Mouse (Mus musculus) frontal cortex, postnatal 36 days (tissue): ENCODE data around the gene Nfkb1.

Experiments
- DNase-seq, 2 experiments: peaks; one replicate each; pipeline ENCODE4 v3.0.0; 2022; ENCODE audit warnings: low spot score in 2 of 2

The Nfkb1 gene

GRCm38 (mm10) chr3:135630430-135631095 is 60.8 kb downstream of the Nfkb1 start:
- peak; percentile 43 to 63 for DNase-seq

GRCm38 (mm10) chr3:135629830-135630355 is 61.5 kb downstream of the Nfkb1 start:
- no peak for DNase-seq

DNA sequence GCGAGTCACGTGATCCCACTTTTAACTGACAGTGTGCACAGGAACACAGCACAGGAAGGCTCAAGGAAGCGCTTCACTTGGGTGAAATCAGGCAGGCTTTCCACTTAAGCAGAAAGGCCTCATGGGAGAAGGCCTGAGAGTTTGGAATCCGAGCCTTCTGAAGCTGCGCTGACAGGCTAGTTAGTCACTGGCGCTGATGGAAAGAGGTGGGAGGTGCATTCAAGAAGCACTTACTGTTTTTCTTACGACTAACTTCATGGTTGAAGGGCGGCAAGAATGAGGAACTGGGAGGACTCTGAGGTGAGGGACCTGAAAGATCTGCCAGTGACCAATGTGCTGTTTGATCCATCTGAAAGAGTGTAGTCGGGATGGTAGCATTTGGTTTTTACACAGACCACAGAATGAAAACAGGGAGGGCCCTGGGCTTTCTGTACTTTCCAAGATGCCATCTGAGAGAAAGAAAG is 62.6 kb downstream of the Nfkb1 start:
- DNase-seq = no peak

GRCm38 (mm10) chr3:135628000-135628705 is 63.2 kb downstream of the Nfkb1 start:
- DNase-seq = no peak

DNA sequence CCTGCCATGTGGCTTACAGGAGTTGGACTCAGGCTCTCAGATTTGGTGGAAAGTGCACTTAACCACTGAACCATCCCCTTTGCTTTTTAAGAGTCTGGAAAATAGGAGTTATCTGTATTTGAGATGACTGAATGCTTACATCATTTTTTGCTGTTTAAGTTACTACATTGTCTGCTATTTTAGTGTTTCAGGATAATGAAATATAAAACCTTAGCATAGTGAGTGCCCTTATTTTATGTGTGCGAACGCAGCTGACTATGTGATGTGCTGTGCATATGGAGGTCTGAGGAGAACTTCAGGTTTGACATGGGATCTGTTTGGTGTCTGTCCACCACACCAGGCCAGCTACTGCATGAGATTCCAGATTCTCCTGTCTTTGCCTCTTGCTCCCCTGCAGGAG is 66.1 kb downstream of the Nfkb1 start:
- no peak for DNase-seq

GRCm38 (mm10) chr3:135616730-135617129 is 74.6 kb downstream of the Nfkb1 start:
- no peak for DNase-seq

DNA sequence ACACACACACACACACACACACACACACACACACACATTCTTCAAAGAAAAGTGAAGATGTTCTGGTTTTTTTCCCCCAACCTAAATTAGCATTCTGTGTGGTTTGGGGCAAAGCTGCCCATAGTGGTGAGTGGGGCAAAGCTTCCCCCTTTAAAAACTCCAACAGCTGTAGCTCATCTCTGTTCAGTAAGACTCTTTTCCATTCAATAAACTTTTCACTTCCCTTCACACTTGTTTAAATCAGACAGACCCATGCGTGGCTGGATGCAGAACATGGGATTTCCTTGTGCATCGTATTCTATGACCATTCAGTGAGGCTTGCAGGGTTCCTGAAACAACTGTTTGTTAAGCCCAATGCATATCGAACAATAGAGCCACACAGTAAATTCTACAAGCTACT is 77.0 kb downstream of the Nfkb1 start:
- DNase-seq = no peak

DNA sequence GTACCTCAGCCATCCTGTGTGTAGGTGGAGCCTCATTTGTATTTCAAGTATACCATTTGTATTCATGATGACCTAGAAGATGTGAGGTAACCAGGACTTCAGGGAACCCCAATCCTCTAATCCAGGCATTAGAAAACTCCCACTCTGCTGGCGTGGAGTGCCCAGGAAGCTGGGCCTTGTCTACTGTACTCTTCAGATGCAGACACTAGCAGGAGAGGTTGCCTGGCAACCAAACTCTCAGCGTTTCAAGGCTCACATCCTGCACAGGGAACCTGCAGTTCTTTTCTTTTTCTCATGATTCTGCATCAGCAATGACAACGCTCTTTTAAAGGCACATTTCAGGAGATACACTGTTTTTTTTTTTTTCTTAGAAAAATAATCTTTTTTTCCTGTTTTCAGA is 81.1 kb downstream of the Nfkb1 start:
- DNase-seq = peak; percentile 61 to 69

DNA sequence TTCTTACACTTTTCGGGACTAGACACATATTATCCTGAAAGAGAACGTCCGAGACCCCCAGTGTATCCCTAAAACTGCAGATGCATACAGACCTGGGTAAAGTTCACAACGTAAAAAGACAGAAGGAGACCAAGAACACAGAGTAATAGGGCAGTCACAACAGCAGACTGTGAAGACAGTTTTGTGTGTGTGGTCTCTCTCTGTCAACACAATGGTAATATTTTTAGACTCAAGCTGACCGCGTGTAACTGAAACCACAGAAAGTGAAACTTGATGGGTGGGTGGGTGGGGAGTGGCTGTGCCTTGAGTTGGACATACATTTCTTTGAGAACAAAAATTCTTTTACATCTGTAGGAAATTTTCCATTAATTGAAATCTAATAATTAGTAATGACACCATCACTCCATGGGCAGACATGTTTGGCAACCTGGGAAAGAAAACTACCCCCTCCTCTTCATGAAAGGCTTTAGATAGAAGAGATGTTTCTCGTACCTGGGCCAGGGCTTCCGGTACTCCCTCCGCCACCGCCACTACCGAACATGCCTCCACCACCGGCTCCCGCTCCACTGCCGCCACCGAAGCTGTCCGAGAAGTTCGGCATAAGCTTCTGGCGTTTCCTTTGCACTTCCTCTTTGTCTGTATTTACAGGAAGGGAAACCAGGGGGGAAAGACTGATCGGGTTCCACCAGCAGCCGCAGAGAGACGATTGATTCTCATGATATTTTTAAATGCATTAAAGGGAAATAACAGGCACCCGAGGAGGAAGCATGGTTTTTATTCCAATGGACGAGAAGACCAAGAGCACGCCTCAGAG is 83.5 kb downstream of the Nfkb1 start:
- DNase-seq = no peak

- DNase-seq = no peak
These were observed 84.3 kb downstream of the Nfkb1 start for GRCm38 (mm10) chr3:135607021-135607420.

GRCm38 (mm10) chr3:135606592-135606991 is 84.8 kb downstream of the Nfkb1 start:
- no peak for DNase-seq

DNA sequence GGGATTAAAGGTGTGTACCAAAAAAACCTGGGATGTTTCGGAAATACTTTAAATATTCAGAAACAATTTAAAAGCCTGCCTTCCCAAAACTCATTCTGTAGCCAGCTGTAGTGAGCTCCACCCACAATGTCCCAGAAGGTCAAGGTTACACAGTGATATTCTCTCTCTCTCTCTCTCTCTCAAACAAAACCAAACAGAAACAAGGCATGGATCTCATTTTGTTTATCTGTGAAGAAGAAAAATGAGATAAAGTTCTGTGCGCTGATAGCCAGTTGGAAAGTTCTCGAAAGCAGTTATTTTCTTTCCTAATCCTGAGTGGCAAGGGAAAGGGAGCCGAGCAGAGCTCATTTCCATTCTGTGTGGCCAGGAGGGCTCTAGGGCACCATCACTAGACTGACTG is 85.9 kb downstream of the Nfkb1 start:
- DNase-seq = no peak

DNA sequence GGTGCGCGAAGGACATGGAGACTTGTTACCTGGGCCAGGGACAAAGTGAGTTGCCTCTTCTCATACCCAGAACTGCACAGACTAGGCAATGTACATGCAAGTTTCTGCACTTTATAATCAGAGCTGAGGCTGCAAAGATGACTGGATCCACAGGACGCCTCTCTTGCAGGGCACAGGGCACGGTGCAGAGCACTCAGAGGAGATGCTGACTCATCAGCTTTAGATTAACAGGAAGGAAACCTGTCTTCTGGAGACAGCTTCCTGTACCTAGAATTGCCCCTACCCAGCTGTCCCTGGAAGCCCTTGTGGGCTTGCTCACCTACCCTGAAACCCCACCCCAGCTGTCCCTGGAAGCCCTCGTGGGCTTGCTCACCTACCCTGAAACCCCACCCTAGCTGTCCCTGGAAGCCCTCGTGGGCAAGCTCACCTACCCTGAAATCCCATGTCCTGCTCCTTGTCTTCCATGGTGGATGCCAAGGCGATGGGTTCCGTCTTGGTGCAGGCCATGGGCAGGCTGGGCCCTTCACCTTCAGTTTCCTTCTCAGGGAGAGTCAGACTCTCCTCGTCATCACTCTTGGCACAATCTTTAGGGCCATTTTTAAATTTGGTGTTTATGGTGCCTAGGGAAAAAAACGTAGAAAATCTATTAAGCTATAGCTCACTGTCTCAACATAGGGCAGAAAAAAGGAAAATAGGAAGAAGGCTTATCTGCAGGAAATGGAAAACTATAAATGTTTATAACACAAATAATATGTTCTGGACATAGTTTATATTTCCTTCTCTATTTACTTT is 86.5 kb downstream of the Nfkb1 start:
- DNase-seq = no peak

DNA sequence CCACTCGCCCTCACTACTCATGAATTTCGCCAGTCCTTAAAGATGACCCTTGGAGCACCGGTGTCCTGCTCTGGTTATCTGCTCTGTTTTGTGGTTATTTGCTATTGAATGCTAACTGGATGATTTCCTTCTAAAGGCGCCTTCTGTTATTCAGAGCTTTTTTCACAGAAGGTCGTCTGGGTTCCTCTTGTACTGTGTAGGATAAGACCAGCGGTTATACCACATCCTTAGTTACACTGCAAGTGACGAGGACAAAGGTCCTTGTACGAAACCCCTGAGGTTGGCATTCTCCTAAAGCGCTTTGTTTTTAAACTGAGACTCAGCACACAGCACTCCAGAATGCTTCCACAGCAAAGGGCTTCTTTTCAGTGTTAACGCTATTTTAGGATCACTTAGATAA is 88.6 kb downstream of the Nfkb1 start:
- no peak for DNase-seq

DNA sequence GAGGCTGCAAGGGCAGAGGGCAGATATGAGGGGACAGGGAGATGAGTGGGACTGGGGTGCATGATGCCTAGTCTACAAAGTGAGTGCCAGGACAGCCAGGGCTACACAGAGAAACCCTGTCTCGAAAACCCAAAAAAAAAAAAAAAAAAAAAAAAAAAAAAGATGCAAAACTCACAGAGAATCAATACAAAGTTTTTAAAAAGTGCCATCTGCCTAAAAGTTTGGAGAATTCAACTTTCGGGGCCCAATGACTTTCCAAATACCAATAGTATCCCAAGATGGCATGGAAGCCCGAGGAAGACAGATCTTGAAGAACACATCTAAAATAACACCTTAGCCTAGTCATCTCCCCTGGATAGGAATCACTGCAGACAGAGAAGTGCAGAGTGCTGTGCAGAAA is 93.0 kb downstream of the Nfkb1 start:
- no peak for DNase-seq

DNA sequence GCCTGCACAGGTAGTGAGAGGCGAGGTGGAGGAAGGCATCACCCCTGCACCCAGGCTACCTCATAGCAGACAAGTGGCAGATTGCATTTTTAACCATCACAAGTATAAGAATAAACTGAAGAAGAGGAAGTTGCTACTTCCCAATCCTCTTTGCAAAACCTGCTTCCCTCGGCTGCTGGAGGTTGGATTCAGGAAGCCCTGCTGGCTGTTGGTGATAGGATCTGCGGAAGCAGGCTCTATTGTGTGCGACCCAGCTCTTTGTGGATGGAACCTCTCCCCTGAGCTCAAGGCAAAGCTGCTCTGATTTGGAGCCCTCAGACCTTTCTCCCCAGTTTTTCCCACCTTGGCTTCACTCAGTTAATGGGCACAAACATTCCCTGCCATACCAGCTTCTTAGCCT is 94.3 kb downstream of the Nfkb1 start:
- no peak for DNase-seq

GRCm38 (mm10) chr3:135594238-135594917 is 97.0 kb downstream of the Nfkb1 start:
- DNase-seq = no peak

GRCm38 (mm10) chr3:135592011-135592410 is 99.3 kb downstream of the Nfkb1 start:
- DNase-seq = no peak

GRCm38 (mm10) chr3:135591376-135591775 is 100.0 kb downstream of the Nfkb1 start:
- no peak for DNase-seq

GRCm38 (mm10) chr3:135590471-135590870 is 100.9 kb downstream of the Nfkb1 start:
- no peak for DNase-seq

DNA sequence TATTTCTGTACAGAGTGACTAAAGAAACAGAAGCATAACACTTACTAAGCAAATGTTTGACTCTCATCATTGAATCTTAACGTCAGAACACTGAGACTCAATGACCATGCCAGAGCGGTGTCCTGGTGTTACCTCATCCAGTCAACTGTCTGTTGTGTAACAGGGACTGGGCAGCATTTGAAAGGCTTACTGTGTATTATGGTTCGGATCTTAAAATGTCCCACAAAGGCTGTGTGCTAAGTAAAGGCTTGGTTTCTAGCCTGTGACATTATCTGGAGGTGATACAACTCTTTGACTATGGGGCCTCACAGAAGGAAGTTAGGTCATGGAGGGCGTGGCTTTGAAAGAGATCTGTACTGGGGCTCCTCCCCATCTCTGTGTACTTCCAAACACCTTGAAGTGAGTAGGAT is 104.9 kb downstream of the Nfkb1 start:
- DNase-seq = peak in 1 of 2 experiments; percentile 36
